Mouse (Mus musculus): Measurements from ENCODE around the gene Emp3. TPM values are rescaled to one million over a fixed set of nuclear protein-coding genes. Genes with fewer than 3 reads are reported as not detected.
A peak's percentile ranks its signal among the peaks of the same experiment; 100 is the strongest.
"Not testable (repeated sequence)": the region's sequence is repeated elsewhere in the genome, so short reads cannot be mapped to it uniquely, and the experiment has no call there.

Emp3 gene
- 298 and 316 TPM in 2 replicates for polyA plus RNA-seq (2014; fragmentation: Nextera tagmentation; extraction: Ambion mirVana)

- peak within 1 kb of the TSS; percentile 54 for H3K4me3 ChIP-seq (ENCODE audit: low read depth, low read length)
- WGBS: 14% methylated on average over 9 of the region's 9 CpGs
- H3K36me3 ChIP-seq (ENCODE audit: control insufficient read depth, insufficient read depth, low read length): peaks cover 17% of the 10 kb centered on the region
- peak within 1 kb of the TSS; percentile 75 for H3K9ac ChIP-seq (ENCODE audit: low read depth, low read length)
- peaks cover 9% of the 10 kb centered on the region; the same call in 1 of the 2 replicates for H3K9me3 ChIP-seq (ENCODE audit: control insufficient read depth, low read length)
- peak within 1 kb of the TSS; percentile 65 for H3K4me2 ChIP-seq (ENCODE audit: low read depth, low read length)
- no peak; the same call in 1 of the 2 replicates for ATAC-seq (ENCODE audit: low read depth)
- H3K4me1 ChIP-seq (ENCODE audit: control insufficient read depth, insufficient read depth, low read length): peaks cover 43% of the 10 kb centered on the region
- H3K27me3 ChIP-seq (replicated peaks; ENCODE audit: control insufficient read depth, insufficient read depth, low read length): no peaks in the 10 kb centered on the region
- H3K27ac ChIP-seq (replicated peaks; ENCODE audit: low read depth, low read length): peak within 1 kb of the TSS; percentile 95
- DNase-seq (ENCODE audit: low spot score): peak; percentile 87
These were observed at the start of gene Emp3 for GRCm38 (mm10) chr7:45921242-45921621. Emp3 (minus strand) TSS chr7:45921404.

- Histone ChIP-seq H3K27me3 (replicated peaks; ENCODE audit: control insufficient read depth, insufficient read depth, low read length) (no peaks in the 10 kb centered on the region), H3K4me1 (ENCODE audit: control insufficient read depth, insufficient read depth, low read length) (no peaks in the 10 kb centered on the region), H3K4me3 (ENCODE audit: low read depth, low read length) (no peak overlapping the region), H3K27ac (replicated peaks; ENCODE audit: low read depth, low read length) (no peak overlapping the region), H3K36me3 (ENCODE audit: control insufficient read depth, insufficient read depth, low read length) (no peaks in the 10 kb centered on the region), H3K9ac (ENCODE audit: low read depth, low read length) (no peak overlapping the region), H3K9me3 (ENCODE audit: control insufficient read depth, low read length) (no peaks in the 10 kb centered on the region), H3K4me2 (ENCODE audit: low read depth, low read length) (no peak overlapping the region)
- DNase-seq (ENCODE audit: low spot score) (no peak), ATAC-seq (ENCODE audit: low read depth) (no peak)
- 58% methylated on average over 4 of the region's 4 CpGs for WGBS
These were observed 35.4 kb upstream of the Emp3 start for GRCm38 (mm10) chr7:45956611-45957010.

- no peak for ATAC-seq (ENCODE audit: low read depth)
- Histone ChIP-seq H3K9ac (ENCODE audit: low read depth, low read length) (no peak overlapping the region), H3K4me1 (ENCODE audit: control insufficient read depth, insufficient read depth, low read length) (no peaks in the 10 kb centered on the region), H3K9me3 (ENCODE audit: control insufficient read depth, low read length) (no peaks in the 10 kb centered on the region), H3K36me3 (ENCODE audit: control insufficient read depth, insufficient read depth, low read length) (no peaks in the 10 kb centered on the region), H3K27ac (replicated peaks; ENCODE audit: low read depth, low read length) (no peak overlapping the region), H3K4me2 (ENCODE audit: low read depth, low read length) (no peak overlapping the region), H3K4me3 (ENCODE audit: low read depth, low read length) (no peak overlapping the region), H3K27me3 (replicated peaks; ENCODE audit: control insufficient read depth, insufficient read depth, low read length) (no peaks in the 10 kb centered on the region)
- WGBS: 80% methylated on average over 4 of the region's 4 CpGs
- DNase-seq (ENCODE audit: low spot score): no peak
These were observed 27.9 kb upstream of the Emp3 start for GRCm38 (mm10) chr7:45949061-45949460.

GRCm38 (mm10) chr7:45943280-45943679 is 22.1 kb upstream of the Emp3 start:
- not testable (repeated sequence) for H3K4me2 ChIP-seq (ENCODE audit: low read depth, low read length); H3K27ac ChIP-seq (replicated peaks; ENCODE audit: low read depth, low read length); H3K9ac ChIP-seq (ENCODE audit: low read depth, low read length); H3K36me3 ChIP-seq (ENCODE audit: control insufficient read depth, insufficient read depth, low read length); H3K9me3 ChIP-seq (ENCODE audit: control insufficient read depth, low read length); ATAC-seq (ENCODE audit: low read depth); DNase-seq (ENCODE audit: low spot score); H3K4me3 ChIP-seq (ENCODE audit: low read depth, low read length); H3K4me1 ChIP-seq (ENCODE audit: control insufficient read depth, insufficient read depth, low read length); H3K27me3 ChIP-seq (replicated peaks; ENCODE audit: control insufficient read depth, insufficient read depth, low read length)
- 60% methylated on average over 1 of the region's 1 CpGs for WGBS

GRCm38 (mm10) chr7:45941986-45942385 is 20.8 kb upstream of the Emp3 start:
- H3K9ac ChIP-seq (ENCODE audit: low read depth, low read length): no peak overlapping the region
- DNase-seq (ENCODE audit: low spot score) (no peak), ATAC-seq (ENCODE audit: low read depth) (no peak)
- H3K4me2 ChIP-seq (ENCODE audit: low read depth, low read length): no peak overlapping the region
- no peaks in the 10 kb centered on the region for H3K36me3 ChIP-seq (ENCODE audit: control insufficient read depth, insufficient read depth, low read length)
- H3K27me3 ChIP-seq (replicated peaks; ENCODE audit: control insufficient read depth, insufficient read depth, low read length): no peaks in the 10 kb centered on the region
- H3K9me3 ChIP-seq (ENCODE audit: control insufficient read depth, low read length): no peaks in the 10 kb centered on the region
- H3K27ac ChIP-seq (replicated peaks; ENCODE audit: low read depth, low read length): no peak overlapping the region
- no peaks in the 10 kb centered on the region for H3K4me1 ChIP-seq (ENCODE audit: control insufficient read depth, insufficient read depth, low read length)
- WGBS: 78% methylated on average over 9 of the region's 9 CpGs
- no peak overlapping the region for H3K4me3 ChIP-seq (ENCODE audit: low read depth, low read length)

GRCm38 (mm10) chr7:45939836-45940235 is 18.6 kb upstream of the Emp3 start:
- no peak overlapping the region for H3K4me3 ChIP-seq (ENCODE audit: low read depth, low read length)
- H3K27me3 ChIP-seq (replicated peaks; ENCODE audit: control insufficient read depth, insufficient read depth, low read length): no peaks in the 10 kb centered on the region
- H3K4me2 ChIP-seq (ENCODE audit: low read depth, low read length): no peak overlapping the region
- H3K4me1 ChIP-seq (ENCODE audit: control insufficient read depth, insufficient read depth, low read length): no peaks in the 10 kb centered on the region
- no peaks in the 10 kb centered on the region for H3K9me3 ChIP-seq (ENCODE audit: control insufficient read depth, low read length)
- WGBS: 38% methylated on average over 2 of the region's 2 CpGs
- H3K27ac ChIP-seq (replicated peaks; ENCODE audit: low read depth, low read length): no peak overlapping the region
- H3K36me3 ChIP-seq (ENCODE audit: control insufficient read depth, insufficient read depth, low read length): no peaks in the 10 kb centered on the region
- no peak overlapping the region for H3K9ac ChIP-seq (ENCODE audit: low read depth, low read length)
- no peak for DNase-seq (ENCODE audit: low spot score)
- no peak for ATAC-seq (ENCODE audit: low read depth)

GRCm38 (mm10) chr7:45935114-45935513 is 13.9 kb upstream of the Emp3 start:
- WGBS: 18% methylated on average over 7 of the region's 7 CpGs
- peak; percentile 78; the same call in 1 of the 2 replicates for ATAC-seq (ENCODE audit: low read depth)
- Histone ChIP-seq H3K9me3 (ENCODE audit: control insufficient read depth, low read length) (peaks cover 8% of the 10 kb centered on the region), H3K9ac (ENCODE audit: low read depth, low read length) (no peak overlapping the region), H3K4me1 (ENCODE audit: control insufficient read depth, insufficient read depth, low read length) (no peaks in the 10 kb centered on the region), H3K27me3 (replicated peaks; ENCODE audit: control insufficient read depth, insufficient read depth, low read length) (no peaks in the 10 kb centered on the region), H3K4me2 (ENCODE audit: low read depth, low read length) (no peak overlapping the region), H3K4me3 (ENCODE audit: low read depth, low read length) (no peak overlapping the region), H3K27ac (replicated peaks; ENCODE audit: low read depth, low read length) (no peak overlapping the region), H3K36me3 (ENCODE audit: control insufficient read depth, insufficient read depth, low read length) (no peaks in the 10 kb centered on the region)
- peak; percentile 81 for DNase-seq (ENCODE audit: low spot score)

- WGBS: 88% methylated on average over 12 of the region's 12 CpGs
- H3K27me3 ChIP-seq (replicated peaks; ENCODE audit: control insufficient read depth, insufficient read depth, low read length); DNase-seq (ENCODE audit: low spot score); H3K9me3 ChIP-seq (ENCODE audit: control insufficient read depth, low read length); H3K27ac ChIP-seq (replicated peaks; ENCODE audit: low read depth, low read length); H3K36me3 ChIP-seq (ENCODE audit: control insufficient read depth, insufficient read depth, low read length); H3K4me2 ChIP-seq (ENCODE audit: low read depth, low read length); ATAC-seq (ENCODE audit: low read depth); H3K4me3 ChIP-seq (ENCODE audit: low read depth, low read length); H3K4me1 ChIP-seq (ENCODE audit: control insufficient read depth, insufficient read depth, low read length); H3K9ac ChIP-seq (ENCODE audit: low read depth, low read length): not testable (repeated sequence)
These were observed 12.6 kb upstream of the Emp3 start for GRCm38 (mm10) chr7:45933766-45934165.

GRCm38 (mm10) chr7:45929688-45930087 is 8.5 kb upstream of the Emp3 start:
- no peaks in the 10 kb centered on the region for H3K4me1 ChIP-seq (ENCODE audit: control insufficient read depth, insufficient read depth, low read length)
- no peak overlapping the region for H3K9ac ChIP-seq (ENCODE audit: low read depth, low read length)
- H3K36me3 ChIP-seq (ENCODE audit: control insufficient read depth, insufficient read depth, low read length): no peaks in the 10 kb centered on the region
- no peak overlapping the region for H3K27ac ChIP-seq (replicated peaks; ENCODE audit: low read depth, low read length)
- no peak overlapping the region for H3K4me2 ChIP-seq (ENCODE audit: low read depth, low read length)
- WGBS: 87% methylated on average over 1 of the region's 1 CpGs
- no peak overlapping the region for H3K4me3 ChIP-seq (ENCODE audit: low read depth, low read length)
- H3K27me3 ChIP-seq (replicated peaks; ENCODE audit: control insufficient read depth, insufficient read depth, low read length): no peaks in the 10 kb centered on the region
- DNase-seq (ENCODE audit: low spot score) (no peak), ATAC-seq (ENCODE audit: low read depth) (no peak)
- peaks cover 16% of the 10 kb centered on the region for H3K9me3 ChIP-seq (ENCODE audit: control insufficient read depth, low read length)
